Mouse (Mus musculus): ENCODE measurements around the gene Clca1. TPM values are rescaled to one million over a fixed set of nuclear protein-coding genes. Genes with fewer than 3 reads are reported as not detected.

The Clca1 gene
- polyA plus RNA-seq, 1 experiment from 2014 or later: not detected

- no peak for ATAC-seq (ENCODE audit: borderline replicate concordance, extremely low read depth, low FRiP score, low TSS enrichment)
- Histone ChIP-seq H3K27ac (no peak overlapping the region), H3K4me3 (no peak overlapping the region), H3K4me2 (no peak overlapping the region), H3K9ac (no peak overlapping the region), H3K36me3 (no peaks in the 10 kb centered on the region), H3K9me3 (no peaks in the 10 kb centered on the region), H3K4me1 (no peaks in the 10 kb centered on the region), H3K27me3 (no peaks in the 10 kb centered on the region)
- WGBS: 87% methylated on average over 5 of the region's 5 CpGs
Observed at GRCm38 (mm10) chr3:144993055-144993454, 39.5 kb downstream of the Clca1 start.

GRCm38 (mm10) chr3:144992618-144993017 is 40.0 kb downstream of the Clca1 start:
- Histone ChIP-seq H3K27me3 (no peaks in the 10 kb centered on the region), H3K9me3 (no peaks in the 10 kb centered on the region), H3K36me3 (no peaks in the 10 kb centered on the region), H3K4me1 (no peaks in the 10 kb centered on the region), H3K4me3 (no peak overlapping the region), H3K9ac (no peak overlapping the region), H3K4me2 (no peak overlapping the region), H3K27ac (no peak overlapping the region)
- ATAC-seq (ENCODE audit: borderline replicate concordance, extremely low read depth, low FRiP score, low TSS enrichment): no peak

- 64% methylated on average over 5 of the region's 5 CpGs for WGBS
- H3K4me1 ChIP-seq: no peaks in the 10 kb centered on the region
- H3K9ac ChIP-seq: no peak overlapping the region
- H3K27me3 ChIP-seq: peaks cover 8% of the 10 kb centered on the region; the same call in 1 of the 2 replicates
- H3K9me3 ChIP-seq: no peaks in the 10 kb centered on the region
- H3K27ac ChIP-seq: no peak overlapping the region
- no peak for ATAC-seq (ENCODE audit: borderline replicate concordance, extremely low read depth, low FRiP score, low TSS enrichment)
- no peak overlapping the region for H3K4me2 ChIP-seq
- H3K4me3 ChIP-seq: no peak overlapping the region
- H3K36me3 ChIP-seq: no peaks in the 10 kb centered on the region
Observed at GRCm38 (mm10) chr3:144985890-144986289, 46.7 kb downstream of the Clca1 start.

- Histone ChIP-seq H3K9ac (no peak overlapping the region), H3K4me1 (no peaks in the 10 kb centered on the region), H3K9me3 (no peaks in the 10 kb centered on the region), H3K27ac (no peak overlapping the region), H3K4me3 (no peak overlapping the region), H3K36me3 (no peaks in the 10 kb centered on the region), H3K27me3 (peaks cover 16% of the 10 kb centered on the region), H3K4me2 (no peak overlapping the region)
- WGBS: 83% methylated on average over 6 of the region's 6 CpGs
- no peak for ATAC-seq (ENCODE audit: borderline replicate concordance, extremely low read depth, low FRiP score, low TSS enrichment)
Observed at GRCm38 (mm10) chr3:144980551-144980950, 52.0 kb downstream of the Clca1 start.

- H3K4me2 ChIP-seq: no peak overlapping the region
- WGBS: 52% methylated on average over 4 of the region's 4 CpGs
- H3K4me3 ChIP-seq: no peak overlapping the region
- no peaks in the 10 kb centered on the region for H3K9me3 ChIP-seq
- no peaks in the 10 kb centered on the region for H3K4me1 ChIP-seq
- H3K9ac ChIP-seq: no peak overlapping the region
- no peak overlapping the region for H3K27ac ChIP-seq
- H3K27me3 ChIP-seq: peaks cover 13% of the 10 kb centered on the region
- H3K36me3 ChIP-seq: no peaks in the 10 kb centered on the region
- ATAC-seq (ENCODE audit: borderline replicate concordance, extremely low read depth, low FRiP score, low TSS enrichment): no peak
Observed at GRCm38 (mm10) chr3:144977631-144978030, 54.9 kb downstream of the Clca1 start.

GRCm38 (mm10) chr3:144976091-144976490 is 56.5 kb downstream of the Clca1 start:
- Histone ChIP-seq H3K27me3 (peaks cover 10% of the 10 kb centered on the region), H3K9me3 (no peaks in the 10 kb centered on the region), H3K9ac (no peak overlapping the region), H3K4me1 (no peaks in the 10 kb centered on the region), H3K4me2 (no peak overlapping the region), H3K4me3 (no peak overlapping the region), H3K27ac (no peak overlapping the region), H3K36me3 (no peaks in the 10 kb centered on the region)
- no peak for ATAC-seq (ENCODE audit: borderline replicate concordance, extremely low read depth, low FRiP score, low TSS enrichment)
- 60% methylated on average over 1 of the region's 1 CpGs for WGBS

GRCm38 (mm10) chr3:144974945-144975344 is 57.6 kb downstream of the Clca1 start, which contains the start of gene Clca4a:
Gene Clca4a (minus strand): TSS chr3:144975045.
- H3K36me3 ChIP-seq: no peaks in the 10 kb centered on the region
- ATAC-seq (ENCODE audit: borderline replicate concordance, extremely low read depth, low FRiP score, low TSS enrichment): no peak
- H3K9ac ChIP-seq: no peak within 1 kb of the TSS

GRCm38 (mm10) chr3:144971553-144972270 is 60.9 kb downstream of the Clca1 start:
- H3K4me3 ChIP-seq: no peak overlapping the region
- H3K27ac ChIP-seq: no peak overlapping the region
- H3K27me3 ChIP-seq: peaks cover 13% of the 10 kb centered on the region; the same call in 1 of the 2 replicates
- H3K4me1 ChIP-seq: no peaks in the 10 kb centered on the region
- no peaks in the 10 kb centered on the region for H3K9me3 ChIP-seq
- no peak overlapping the region for H3K9ac ChIP-seq
- no peak overlapping the region for H3K4me2 ChIP-seq
- 76% methylated on average over 9 of the region's 9 CpGs for WGBS
- no peak for ATAC-seq (ENCODE audit: borderline replicate concordance, extremely low read depth, low FRiP score, low TSS enrichment)
- no peaks in the 10 kb centered on the region for H3K36me3 ChIP-seq

More at GRCm38 (mm10) chr3:144974945-144975344, 57.6 kb downstream of the Clca1 start, which contains the start of gene Clca4a:
- H3K4me3 ChIP-seq: no peak within 1 kb of the TSS
- H3K4me2 ChIP-seq: no peak within 1 kb of the TSS
- peaks cover 13% of the 10 kb centered on the region for H3K27me3 ChIP-seq
- H3K9me3 ChIP-seq: no peaks in the 10 kb centered on the region
- no peaks in the 10 kb centered on the region for H3K4me1 ChIP-seq
- no peak within 1 kb of the TSS for H3K27ac ChIP-seq

- no peak for ATAC-seq (ENCODE audit: borderline replicate concordance, extremely low read depth, low FRiP score, low TSS enrichment)
- 74% methylated on average over 1 of the region's 1 CpGs for WGBS
- no peaks in the 10 kb centered on the region for H3K9me3 ChIP-seq
- H3K27ac ChIP-seq: no peak overlapping the region
- peaks cover 3% of the 10 kb centered on the region; the same call in 1 of the 2 replicates for H3K27me3 ChIP-seq
- H3K4me3 ChIP-seq: no peak overlapping the region
- H3K9ac ChIP-seq: no peak overlapping the region
- no peaks in the 10 kb centered on the region for H3K4me1 ChIP-seq
- no peaks in the 10 kb centered on the region for H3K36me3 ChIP-seq
- H3K4me2 ChIP-seq: no peak overlapping the region
Observed at GRCm38 (mm10) chr3:144969755-144970154, 62.8 kb downstream of the Clca1 start.

- Histone ChIP-seq H3K36me3 (no peaks in the 10 kb centered on the region), H3K4me3 (no peak overlapping the region), H3K9ac (no peak overlapping the region), H3K9me3 (no peaks in the 10 kb centered on the region), H3K4me2 (no peak overlapping the region), H3K27me3 (peaks cover 3% of the 10 kb centered on the region; the same call in 1 of the 2 replicates), H3K27ac (no peak overlapping the region), H3K4me1 (no peaks in the 10 kb centered on the region)
- 52% methylated on average over 4 of the region's 4 CpGs for WGBS
- no peak for ATAC-seq (ENCODE audit: borderline replicate concordance, extremely low read depth, low FRiP score, low TSS enrichment)
Observed at GRCm38 (mm10) chr3:144966074-144966473, 66.5 kb downstream of the Clca1 start.
